Mouse (Mus musculus) intestine, embryonic 16.5 days (tissue): ENCODE measurements at regions not wholly inside any gene's neighbourhood (a gene's known extent, or its start where the extent isn't known, plus 50 kb on each side); places are given as distances from the start of the nearest gene placed in this dataset.
A peak's percentile ranks its signal among the peaks of the same experiment; 100 is the strongest.

Source experiments
- ATAC-seq: fragments of 200-750 bp; cut with Nextera tagmentation; 2 replicates; pipeline ENCODE4 v1.8.0; 2017; ENCODE audit warnings: moderate TSS enrichment, moderate library complexity
- H3K27ac ChIP-seq: fragments of 300-500 bp; sonication (generic); 2 replicates; pipeline ENCODE4 v1.5.1; 2014; ENCODE audit warnings: mild to moderate bottlenecking, low read length
- H3K27me3 ChIP-seq: fragments of 300-500 bp; sonication (generic); replicated peaks from 2 replicates; pipeline ENCODE4 v1.6.1; 2014; ENCODE audit warnings: low read length, control low read depth, mixed read lengths; ENCODE audit not compliant: control insufficient read depth, insufficient read depth
- H3K36me3 ChIP-seq: fragments of 300-500 bp; sonication (generic); 2 replicates; pipeline ENCODE4 v1.6.1; 2014; ENCODE audit warnings: low read length, control low read depth; ENCODE audit not compliant: control insufficient read depth, insufficient read depth
- H3K4me1 ChIP-seq: fragments of 300-500 bp; sonication (generic); 2 replicates; pipeline ENCODE4 v1.6.1; 2014; ENCODE audit warnings: low read length, control low read depth, mixed read lengths; ENCODE audit not compliant: control insufficient read depth, insufficient read depth
- H3K4me2 ChIP-seq: fragments of 300-500 bp; sonication (generic); 2 replicates; pipeline ENCODE4 v1.6.1; 2014; ENCODE audit warnings: low read depth, low read length, control low read depth
- H3K4me3 ChIP-seq: fragments of 300-500 bp; sonication (generic); 2 replicates; pipeline ENCODE4 v1.5.1; 2014; ENCODE audit warnings: mild to moderate bottlenecking, low read length
- H3K9ac ChIP-seq: fragments of 300-500 bp; sonication (generic); 2 replicates; pipeline ENCODE4 v1.6.1; 2014; ENCODE audit warnings: low read depth, low read length
- H3K9me3 ChIP-seq: fragments of 300-500 bp; sonication (generic); 2 replicates; pipeline ENCODE4 v1.6.1; 2016; ENCODE audit warnings: low read length, control low read depth; ENCODE audit not compliant: control insufficient read depth
- WGBS: fragments of 180-500 bp; shearing (Covaris S2); extraction: QIAGEN DNeasy Blood & Tissue Kit; methylation state at CpG from one replicate; pipeline ENCODE4 v1.1.7; 2014; 5-methylcytosine and 5-hydroxymethylcytosine counted together

GRCm38 (mm10) chr14:101067082-101067481, 133.0 kb downstream of the Prr30 start:
- no peak overlapping the region for H3K4me2 ChIP-seq
- no peaks in the 10 kb centered on the region for H3K4me1 ChIP-seq
- H3K36me3 ChIP-seq = no peaks in the 10 kb centered on the region
- no peaks in the 10 kb centered on the region for H3K27me3 ChIP-seq
- no peak overlapping the region for H3K27ac ChIP-seq
- no peak overlapping the region for H3K4me3 ChIP-seq
- no peaks in the 10 kb centered on the region for H3K9me3 ChIP-seq
- WGBS = 82% methylated on average over 1 of the region's 1 CpGs
- ATAC-seq = no peak
- no peak overlapping the region for H3K9ac ChIP-seq

- Histone ChIP-seq H3K4me1 (no peaks in the 10 kb centered on the region), H3K36me3 (no peaks in the 10 kb centered on the region), H3K27ac (no peak overlapping the region), H3K9ac (no peak overlapping the region), H3K9me3 (no peaks in the 10 kb centered on the region), H3K4me2 (no peak overlapping the region), H3K4me3 (no peak overlapping the region), H3K27me3 (no peaks in the 10 kb centered on the region)
- no peak for ATAC-seq
- 89% methylated on average over 2 of the region's 2 CpGs for WGBS
Observed at GRCm38 (mm10) chr14:101056874-101057273, 143.3 kb downstream of the Prr30 start.

- ATAC-seq = no peak
- no peak overlapping the region for H3K27ac ChIP-seq
Observed at GRCm38 (mm10) chr14:101055915-101056314, 144.2 kb downstream of the Prr30 start.

GRCm38 (mm10) chr14:101054786-101055185, 145.3 kb downstream of the Prr30 start:
- H3K27me3 ChIP-seq = no peaks in the 10 kb centered on the region
- no peak for ATAC-seq
- H3K4me1 ChIP-seq = no peaks in the 10 kb centered on the region
- no peak overlapping the region for H3K27ac ChIP-seq
- no peak overlapping the region for H3K9ac ChIP-seq
- 69% methylated on average over 4 of the region's 4 CpGs for WGBS
- H3K4me3 ChIP-seq = no peak overlapping the region
- H3K9me3 ChIP-seq = no peaks in the 10 kb centered on the region
- no peaks in the 10 kb centered on the region for H3K36me3 ChIP-seq
- no peak overlapping the region for H3K4me2 ChIP-seq

More at GRCm38 (mm10) chr14:101055915-101056314, 144.2 kb downstream of the Prr30 start:
- H3K9me3 ChIP-seq = no peaks in the 10 kb centered on the region
- H3K4me3 ChIP-seq = no peak overlapping the region
- H3K4me1 ChIP-seq = no peaks in the 10 kb centered on the region
- H3K36me3 ChIP-seq = no peaks in the 10 kb centered on the region
- no peaks in the 10 kb centered on the region for H3K27me3 ChIP-seq
- H3K4me2 ChIP-seq = no peak overlapping the region
- 28% methylated on average over 3 of the region's 3 CpGs for WGBS
- H3K9ac ChIP-seq = no peak overlapping the region

- Histone ChIP-seq H3K4me3 (no peak overlapping the region), H3K4me2 (no peak overlapping the region), H3K36me3 (no peaks in the 10 kb centered on the region), H3K27ac (no peak overlapping the region), H3K9me3 (no peaks in the 10 kb centered on the region), H3K27me3 (no peaks in the 10 kb centered on the region), H3K9ac (no peak overlapping the region), H3K4me1 (no peaks in the 10 kb centered on the region)
- 64% methylated on average over 2 of the region's 2 CpGs for WGBS
- ATAC-seq = no peak
Observed at GRCm38 (mm10) chr14:101052760-101053159, 147.4 kb downstream of the Prr30 start.

GRCm38 (mm10) chr14:101050212-101050611, 149.9 kb downstream of the Prr30 start:
- Histone ChIP-seq H3K9me3 (no peaks in the 10 kb centered on the region), H3K27me3 (no peaks in the 10 kb centered on the region), H3K4me3 (no peak overlapping the region), H3K36me3 (no peaks in the 10 kb centered on the region), H3K9ac (no peak overlapping the region), H3K27ac (no peak overlapping the region), H3K4me1 (no peaks in the 10 kb centered on the region), H3K4me2 (no peak overlapping the region)
- ATAC-seq = no peak
- 88% methylated on average over 2 of the region's 2 CpGs for WGBS

- Histone ChIP-seq H3K4me3 (no peak overlapping the region), H3K36me3 (no peaks in the 10 kb centered on the region), H3K9me3 (no peaks in the 10 kb centered on the region), H3K27me3 (no peaks in the 10 kb centered on the region), H3K4me1 (no peaks in the 10 kb centered on the region), H3K27ac (no peak overlapping the region), H3K4me2 (no peak overlapping the region), H3K9ac (no peak overlapping the region)
- peak; percentile 52; the same call in 1 of the 2 replicates for ATAC-seq
- WGBS = 71% methylated on average over 4 of the region's 4 CpGs
Observed at GRCm38 (mm10) chr14:101049664-101050203, 150.4 kb downstream of the Prr30 start.

GRCm38 (mm10) chr14:101043494-101043893, 156.6 kb downstream of the Prr30 start:
- WGBS = 56% methylated on average over 4 of the region's 4 CpGs
- no peak overlapping the region for H3K4me3 ChIP-seq
- no peaks in the 10 kb centered on the region for H3K36me3 ChIP-seq
- H3K4me1 ChIP-seq = no peaks in the 10 kb centered on the region
- H3K27me3 ChIP-seq = no peaks in the 10 kb centered on the region
- no peak overlapping the region for H3K27ac ChIP-seq
- no peak for ATAC-seq
- H3K9me3 ChIP-seq = no peaks in the 10 kb centered on the region
- no peak overlapping the region for H3K9ac ChIP-seq
- H3K4me2 ChIP-seq = no peak overlapping the region

GRCm38 (mm10) chr14:101001070-101001469, 199.1 kb downstream of the Prr30 start:
- Histone ChIP-seq H3K27me3 (no peaks in the 10 kb centered on the region), H3K4me3 (no peak overlapping the region), H3K36me3 (no peaks in the 10 kb centered on the region), H3K4me1 (no peaks in the 10 kb centered on the region), H3K4me2 (no peak overlapping the region), H3K9me3 (no peaks in the 10 kb centered on the region), H3K27ac (no peak overlapping the region), H3K9ac (no peak overlapping the region)
- 34% methylated on average over 1 of the region's 1 CpGs for WGBS
- no peak for ATAC-seq

- 91% methylated on average over 5 of the region's 5 CpGs for WGBS
- no peak for ATAC-seq
- H3K4me3 ChIP-seq = no peak overlapping the region
- no peak overlapping the region for H3K27ac ChIP-seq
- H3K4me2 ChIP-seq = no peak overlapping the region
- no peaks in the 10 kb centered on the region for H3K36me3 ChIP-seq
- H3K4me1 ChIP-seq = no peaks in the 10 kb centered on the region
- no peaks in the 10 kb centered on the region for H3K9me3 ChIP-seq
- no peaks in the 10 kb centered on the region for H3K27me3 ChIP-seq
- no peak overlapping the region for H3K9ac ChIP-seq
Observed at GRCm38 (mm10) chr14:100980754-100981153, 219.4 kb downstream of the Prr30 start.
